9 mouse cellular contexts compared by ENCODE assay signal in genomic region chr5:35884689-35885088, GRCm38 (mm10).
"Had no signal": no experiment of that assay in that cellular context is flagged by ENCODE, and none has a peak within 500 bp of the region (broad histone marks: within the 10 kb centered on the region; RNA-seq: fewer than 3 reads in every experiment).

No protein-coding gene starts in this region.

- H3K27me3 ChIP-seq: liver, embryonic 15.5 days; lung, embryonic 15.5 days; stomach, embryonic 15.5 days had no signal

- H3K4me3 ChIP-seq: layer of hippocampus, adult 2 months; limb, embryonic 10.5 days; liver, embryonic 15.5 days; lung, embryonic 15.5 days; megakaryocyte, embryonic 14.5 days; stomach, embryonic 15.5 days had no signal

- H3K9me3 ChIP-seq: limb, embryonic 10.5 days; liver, embryonic 15.5 days; lung, embryonic 15.5 days; megakaryocyte, embryonic 14.5 days; stomach, embryonic 15.5 days had no signal

- H3K27ac ChIP-seq: layer of hippocampus, adult 2 months; limb, embryonic 10.5 days; liver, embryonic 15.5 days; lung, embryonic 15.5 days; macrophage; stomach, embryonic 15.5 days had no signal

- H3K4me1 ChIP-seq: limb, embryonic 10.5 days; liver, embryonic 15.5 days; lung, embryonic 15.5 days; megakaryocyte, embryonic 14.5 days; stomach, embryonic 15.5 days had no signal

- H3K4me2 ChIP-seq: liver, embryonic 11.5 days; liver, embryonic 15.5 days; lung, embryonic 15.5 days; midbrain, embryonic 11.5 days; stomach, embryonic 15.5 days had no signal

- H3K36me3 ChIP-seq: limb, embryonic 10.5 days; liver, embryonic 15.5 days; lung, embryonic 15.5 days; stomach, embryonic 15.5 days had no signal

- H3K9ac ChIP-seq: liver, embryonic 15.5 days; lung, embryonic 15.5 days; stomach, embryonic 15.5 days had no signal
